Mouse (Mus musculus): ENCODE measurements around the gene St3gal3. TPM values are rescaled to one million over a fixed set of nuclear protein-coding genes. Genes with fewer than 3 reads are reported as not detected.

St3gal3 gene
- total and polyA plus RNA-seq, 2 experiments from 2014 or later: 11.8 to 50.9 TPM

GRCm38 (mm10) chr4:118053904-118054303 is 80.8 kb downstream of the St3gal3 start:
- ATAC-seq: no peak
- 84% methylated on average over 6 of the region's 6 CpGs for WGBS
- no peaks in the 10 kb centered on the region for H3K36me3 ChIP-seq (ENCODE audit: insufficient read depth, low read length)
- no peak overlapping the region for H3K9ac ChIP-seq (replicated peaks; ENCODE audit: low read length)
- H3K4me1 ChIP-seq (ENCODE audit: insufficient read depth, low read length): no peaks in the 10 kb centered on the region; the same call in 1 of the 2 replicates
- H3K27me3 ChIP-seq (ENCODE audit: insufficient read depth, low read length): no peaks in the 10 kb centered on the region
- H3K4me2 ChIP-seq (ENCODE audit: low read depth, low read length): no peak overlapping the region
- H3K9me3 ChIP-seq (ENCODE audit: low read length): no peaks in the 10 kb centered on the region
- no peak for DNase-seq (ENCODE audit: low spot score)
- no peak overlapping the region for H3K27ac ChIP-seq
- no peak overlapping the region for H3K4me3 ChIP-seq (ENCODE audit: low read length)
- no peak for TF ChIP-seq CTCF (IDR thresholded peaks at IDR 0.05; ENCODE audit: low read depth)

GRCm38 (mm10) chr4:118049606-118050302 is 85.0 kb downstream of the St3gal3 start:
- no peak for ATAC-seq
- Histone ChIP-seq H3K27me3 (ENCODE audit: insufficient read depth, low read length) (no peaks in the 10 kb centered on the region), H3K27ac (no peak overlapping the region), H3K4me2 (ENCODE audit: low read depth, low read length) (no peak overlapping the region), H3K9ac (replicated peaks; ENCODE audit: low read length) (no peak overlapping the region), H3K36me3 (ENCODE audit: insufficient read depth, low read length) (no peaks in the 10 kb centered on the region), H3K9me3 (ENCODE audit: low read length) (no peaks in the 10 kb centered on the region), H3K4me3 (ENCODE audit: low read length) (no peak overlapping the region), H3K4me1 (ENCODE audit: insufficient read depth, low read length) (no peaks in the 10 kb centered on the region)
- 75% methylated on average over 12 of the region's 12 CpGs for WGBS
- no peak for DNase-seq (ENCODE audit: low spot score)
- no peak for TF ChIP-seq CTCF (IDR thresholded peaks at IDR 0.05; ENCODE audit: low read depth)

- TF ChIP-seq CTCF (IDR thresholded peaks at IDR 0.05; ENCODE audit: low read depth): no peak
- 60% methylated on average over 9 of the region's 9 CpGs for WGBS
- no peaks in the 10 kb centered on the region for H3K27me3 ChIP-seq (ENCODE audit: insufficient read depth, low read length)
- H3K4me1 ChIP-seq (ENCODE audit: insufficient read depth, low read length): no peaks in the 10 kb centered on the region
- no peak overlapping the region for H3K9ac ChIP-seq (replicated peaks; ENCODE audit: low read length)
- no peaks in the 10 kb centered on the region for H3K9me3 ChIP-seq (ENCODE audit: low read length)
- no peaks in the 10 kb centered on the region for H3K36me3 ChIP-seq (ENCODE audit: insufficient read depth, low read length)
- H3K27ac ChIP-seq: no peak overlapping the region
- ATAC-seq: no peak
- no peak overlapping the region for H3K4me2 ChIP-seq (ENCODE audit: low read depth, low read length)
- DNase-seq (ENCODE audit: low spot score): no peak
- H3K4me3 ChIP-seq (ENCODE audit: low read length): no peak overlapping the region
Measured at GRCm38 (mm10) chr4:118044510-118044909, 90.2 kb downstream of the St3gal3 start.

- Histone ChIP-seq H3K9ac (replicated peaks; ENCODE audit: low read length) (no peak overlapping the region), H3K27me3 (ENCODE audit: insufficient read depth, low read length) (no peaks in the 10 kb centered on the region), H3K9me3 (ENCODE audit: low read length) (no peaks in the 10 kb centered on the region), H3K4me3 (ENCODE audit: low read length) (no peak overlapping the region), H3K27ac (no peak overlapping the region), H3K36me3 (ENCODE audit: insufficient read depth, low read length) (no peaks in the 10 kb centered on the region), H3K4me2 (ENCODE audit: low read depth, low read length) (no peak overlapping the region), H3K4me1 (ENCODE audit: insufficient read depth, low read length) (no peaks in the 10 kb centered on the region)
- no peak for TF ChIP-seq CTCF (IDR thresholded peaks at IDR 0.05; ENCODE audit: low read depth)
- DNase-seq (ENCODE audit: low spot score) (no peak), ATAC-seq (no peak)
- WGBS: 85% methylated on average over 8 of the region's 8 CpGs
Measured at GRCm38 (mm10) chr4:118043331-118044002, 91.2 kb downstream of the St3gal3 start.

GRCm38 (mm10) chr4:118042671-118043320 is 91.9 kb downstream of the St3gal3 start:
- 79% methylated on average over 7 of the region's 7 CpGs for WGBS
- Histone ChIP-seq H3K27ac (no peak overlapping the region), H3K27me3 (ENCODE audit: insufficient read depth, low read length) (no peaks in the 10 kb centered on the region), H3K4me1 (ENCODE audit: insufficient read depth, low read length) (no peaks in the 10 kb centered on the region), H3K4me3 (ENCODE audit: low read length) (no peak overlapping the region), H3K36me3 (ENCODE audit: insufficient read depth, low read length) (no peaks in the 10 kb centered on the region), H3K4me2 (ENCODE audit: low read depth, low read length) (no peak overlapping the region), H3K9me3 (ENCODE audit: low read length) (no peaks in the 10 kb centered on the region), H3K9ac (replicated peaks; ENCODE audit: low read length) (no peak overlapping the region)
- no peak for DNase-seq (ENCODE audit: low spot score)
- no peak for TF ChIP-seq CTCF (IDR thresholded peaks at IDR 0.05; ENCODE audit: low read depth)
- no peak for ATAC-seq

- H3K4me2 ChIP-seq (ENCODE audit: low read depth, low read length): no peak overlapping the region
- 0 out of 2 replicates have a peak, but pooled peaks cover 3% of the 10 kb centered on the region for H3K4me1 ChIP-seq (ENCODE audit: insufficient read depth, low read length)
- no peak overlapping the region for H3K27ac ChIP-seq
- WGBS: 58% methylated on average over 9 of the region's 9 CpGs
- TF ChIP-seq CTCF (IDR thresholded peaks at IDR 0.05; ENCODE audit: low read depth): no peak
- no peaks in the 10 kb centered on the region for H3K36me3 ChIP-seq (ENCODE audit: insufficient read depth, low read length)
- H3K4me3 ChIP-seq (ENCODE audit: low read length): no peak overlapping the region
- H3K9ac ChIP-seq (replicated peaks; ENCODE audit: low read length): no peak overlapping the region
- no peak for ATAC-seq
- no peaks in the 10 kb centered on the region for H3K9me3 ChIP-seq (ENCODE audit: low read length)
- no peaks in the 10 kb centered on the region for H3K27me3 ChIP-seq (ENCODE audit: insufficient read depth, low read length)
- no peak for DNase-seq (ENCODE audit: low spot score)
Measured at GRCm38 (mm10) chr4:118041145-118041544, 93.6 kb downstream of the St3gal3 start.

Measured in hindbrain, postnatal 0 days (tissue).